Mouse (Mus musculus) stomach, postnatal 0 days (tissue): ENCODE results near the gene Hps3. TPM values are rescaled to one million over a fixed set of nuclear protein-coding genes. Genes with fewer than 3 reads are reported as not detected.
"Not testable (repeated sequence)": the region's sequence is repeated elsewhere in the genome, so short reads cannot be mapped to it uniquely, and the experiment has no call there.

Experiments
- ATAC-seq: fragments of 200-750 bp; cut with Nextera tagmentation; 2 replicates; pipeline ENCODE4 v1.8.0; 2017; ENCODE audit not compliant: low FRiP score, low TSS enrichment
- DNase-seq: peaks from one replicate; pipeline ENCODE4 v3.0.0-alpha.2; 2016; ENCODE audit warnings: low spot score
- H3K27ac ChIP-seq: fragments of 300-500 bp; sonication (generic); replicated peaks from 2 replicates; pipeline ENCODE4 v1.5.1; 2014; ENCODE audit warnings: mild to moderate bottlenecking, control low read depth
- H3K27me3 ChIP-seq: fragments of 300-500 bp; sonication (generic); 2 replicates; pipeline ENCODE4 v1.6.1; 2014; ENCODE audit warnings: low read length; ENCODE audit not compliant: control insufficient read depth, insufficient read depth
- H3K36me3 ChIP-seq: fragments of 300-500 bp; sonication (generic); 2 replicates; pipeline ENCODE4 v1.6.1; 2014; ENCODE audit warnings: low read length, mixed read lengths; ENCODE audit not compliant: control insufficient read depth, insufficient read depth
- H3K4me1 ChIP-seq: fragments of 300-500 bp; sonication (generic); replicated peaks from 2 replicates; pipeline ENCODE4 v1.6.1; 2014; ENCODE audit warnings: antibody characterized with exemption; ENCODE audit not compliant: control insufficient read depth, insufficient read depth
- H3K4me2 ChIP-seq: fragments of 300-500 bp; sonication (generic); replicated peaks from 2 replicates; pipeline ENCODE4 v1.6.1; 2014; ENCODE audit warnings: low read depth, mild to moderate bottlenecking, control low read depth, moderate library complexity
- H3K4me3 ChIP-seq: fragments of 300-500 bp; sonication (generic); 2 replicates; pipeline ENCODE4 v1.5.1; 2014; ENCODE audit warnings: low read depth, low read length, control low read depth
- H3K9ac ChIP-seq: fragments of 300-500 bp; sonication (generic); 2 replicates; pipeline ENCODE4 v1.6.1; 2014; ENCODE audit warnings: mild to moderate bottlenecking, low read length, control low read depth, mixed read lengths
- H3K9me3 ChIP-seq: fragments of 300-500 bp; sonication (generic); 2 replicates; pipeline ENCODE4 v1.6.1; 2016; ENCODE audit warnings: low read length; ENCODE audit not compliant: control insufficient read depth
- CTCF ChIP-seq: IDR thresholded peaks from 2 replicates; pipeline ENCODE4 v1.5.1; 2016; ENCODE audit warnings: antibody characterized with exemption, low read depth, mild to moderate bottlenecking, moderate library complexity
- EP300 ChIP-seq: optimal IDR thresholded peaks from 2 replicates; pipeline ENCODE3; 2016; ENCODE audit warnings: antibody characterized with exemption
- WGBS: fragments of 180-500 bp; shearing (Covaris S2); extraction: QIAGEN DNeasy Blood & Tissue Kit; methylation state at CpG from one replicate; pipeline ENCODE4 v1.1.7; 2014; 5-methylcytosine and 5-hydroxymethylcytosine counted together
- polyA plus RNA-seq: library from polyadenylated mRNA; unstranded; fragments of >200 nt; fragmentation: Nextera tagmentation; extraction: Ambion mirVana; gene quantifications from 2 replicates; pipeline ENCODE4 v1.2.1, GENCODE M21; 2015

The Hps3 gene
- 5.1 and 5.8 TPM in 2 replicates for polyA plus RNA-seq

GRCm38 (mm10) chr3:20034719-20035404, at the start of gene Hps3:
Gene Hps3 (minus strand): TSS chr3:20035315.
- no peaks in the 10 kb centered on the region for H3K9me3 ChIP-seq
- ATAC-seq (peak; percentile 99), DNase-seq (peak; percentile 88)
- TF ChIP-seq EP300 (no peak), CTCF (peak; percentile 24; the same call in 1 of the 2 replicates)
- no peaks in the 10 kb centered on the region for H3K4me1 ChIP-seq
- under 1% methylated on average over 47 of the region's 47 CpGs for WGBS
- H3K36me3 ChIP-seq = no peaks in the 10 kb centered on the region
- H3K4me2 ChIP-seq = peak within 1 kb of the TSS; percentile 67
- H3K4me3 ChIP-seq = peak within 1 kb of the TSS; percentile 76
- no peaks in the 10 kb centered on the region for H3K27me3 ChIP-seq
- peak within 1 kb of the TSS; percentile 80; the same call in 1 of the 2 replicates for H3K27ac ChIP-seq
- peak within 1 kb of the TSS; percentile 67 for H3K9ac ChIP-seq

- no peak overlapping the region for H3K27ac ChIP-seq
- no peak overlapping the region for H3K4me2 ChIP-seq
- no peak for TF ChIP-seq CTCF
- no peaks in the 10 kb centered on the region for H3K9me3 ChIP-seq
- H3K36me3 ChIP-seq = 0 out of 2 replicates have a peak, but pooled peaks cover 5% of the 10 kb centered on the region
- no peaks in the 10 kb centered on the region for H3K4me1 ChIP-seq
- no peak overlapping the region for H3K9ac ChIP-seq
- WGBS = 75% methylated on average over 3 of the region's 3 CpGs
- H3K4me3 ChIP-seq = no peak overlapping the region
- DNase-seq (no peak), ATAC-seq (no peak)
- H3K27me3 ChIP-seq = no peaks in the 10 kb centered on the region
Observed at GRCm38 (mm10) chr3:20082161-20082560, 47.0 kb upstream of the Hps3 start.

GRCm38 (mm10) chr3:20076145-20077053, 41.3 kb upstream of the Hps3 start:
- TF ChIP-seq CTCF (peak; percentile 60), EP300 (no peak)
- ATAC-seq = no peak
- no peaks in the 10 kb centered on the region for H3K27me3 ChIP-seq
- no peak overlapping the region for H3K9ac ChIP-seq
- H3K9me3 ChIP-seq = no peaks in the 10 kb centered on the region
- no peak for DNase-seq
- no peaks in the 10 kb centered on the region; the same call in 1 of the 2 replicates for H3K36me3 ChIP-seq
- no peak overlapping the region for H3K4me3 ChIP-seq
- no peak overlapping the region for H3K27ac ChIP-seq
- no peak overlapping the region for H3K4me2 ChIP-seq
- H3K4me1 ChIP-seq = no peaks in the 10 kb centered on the region
- 77% methylated on average over 11 of the region's 11 CpGs for WGBS

DNA sequence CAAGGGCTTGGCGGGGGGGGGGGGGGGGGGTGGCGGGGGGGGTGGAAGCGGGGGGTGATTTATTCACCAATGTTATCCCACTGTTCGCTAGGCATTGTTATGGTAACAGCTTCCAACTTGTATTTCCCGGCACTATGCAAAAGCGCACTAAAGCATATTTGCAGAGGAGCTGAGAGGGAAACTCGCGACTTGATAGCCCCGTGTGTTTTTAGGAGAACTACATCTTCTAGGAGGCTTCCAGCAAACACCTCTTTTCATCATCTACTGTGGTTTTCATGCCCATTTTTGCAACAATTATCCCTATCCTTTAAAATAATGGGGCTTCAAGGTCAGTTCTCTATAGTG, 23.1 kb upstream of the Hps3 start:
- TF ChIP-seq CTCF (no peak), EP300 (no peak)
- Histone ChIP-seq H3K27me3 (no peaks in the 10 kb centered on the region), H3K4me1 (no peaks in the 10 kb centered on the region), H3K36me3 (no peaks in the 10 kb centered on the region), H3K9me3 (no peaks in the 10 kb centered on the region), H3K9ac (peak overlapping the region; percentile 82), H3K27ac (no peak overlapping the region), H3K4me3 (peak overlapping the region; percentile 77), H3K4me2 (peak overlapping the region; percentile 65)
- 0% methylated on average over 7 of the region's 9 CpGs for WGBS
- ATAC-seq (no peak; the same call in 1 of the 2 replicates), DNase-seq (no peak)

DNA sequence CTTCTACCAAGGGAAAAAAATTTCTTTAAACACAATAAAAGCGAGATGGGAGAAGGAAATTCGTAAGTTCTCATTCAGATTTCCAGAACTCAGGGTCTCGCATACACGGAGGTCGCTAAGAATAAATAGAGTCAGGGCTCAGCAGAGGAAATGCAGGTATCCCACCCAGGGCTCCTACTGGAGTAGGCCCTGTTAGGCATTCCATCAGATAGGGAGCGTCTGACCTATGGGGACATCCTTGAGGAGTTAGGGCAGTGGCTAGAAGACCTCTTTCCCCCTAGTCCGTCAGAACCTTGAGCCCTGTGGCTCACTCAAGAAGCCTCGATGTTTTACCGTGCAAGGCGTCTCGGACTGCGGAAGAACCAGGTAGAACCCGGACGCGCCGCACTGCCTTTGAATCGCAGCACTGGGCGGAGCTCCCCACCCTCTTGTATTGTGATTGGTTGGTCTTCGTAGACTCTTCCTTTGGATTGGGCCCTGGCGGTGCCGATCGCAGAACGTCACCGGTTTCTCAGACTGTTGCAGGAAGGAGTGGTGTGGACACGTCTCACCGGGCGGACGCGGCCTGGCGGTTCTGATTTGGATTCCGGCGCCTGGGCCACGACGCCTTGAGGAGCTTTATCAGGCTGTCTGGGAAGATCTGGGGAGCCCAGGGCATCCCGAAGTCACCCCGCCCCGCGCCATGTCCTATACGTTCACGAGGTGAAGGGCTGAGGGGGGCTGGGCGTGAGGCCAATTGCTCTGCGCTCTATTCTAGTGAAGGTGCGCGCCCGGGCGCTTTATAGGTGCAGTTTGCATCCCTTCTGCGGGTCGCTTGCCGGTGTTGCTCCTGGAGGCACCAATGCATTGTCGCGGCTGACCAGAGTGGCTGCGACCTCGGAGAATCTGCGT, 22.4 kb upstream of the Hps3 start, which contains the start of gene Hltf:
TSS of gene Hltf (plus strand) at position 506 of the 891 bp plus-strand sequence.
- under 1% methylated on average over 53 of the region's 54 CpGs for WGBS
- TF ChIP-seq CTCF = no peak
- TF ChIP-seq EP300 = peak; percentile 71
- Histone ChIP-seq H3K9ac (peak within 1 kb of the TSS; percentile 82), H3K36me3 (no peaks in the 10 kb centered on the region), H3K4me2 (peak within 1 kb of the TSS; percentile 65), H3K9me3 (no peaks in the 10 kb centered on the region), H3K4me1 (no peaks in the 10 kb centered on the region), H3K4me3 (peak within 1 kb of the TSS; percentile 77), H3K27ac (peak within 1 kb of the TSS; percentile 82; the same call in 1 of the 2 replicates), H3K27me3 (no peaks in the 10 kb centered on the region)
- ATAC-seq (peak; percentile 100), DNase-seq (peak; percentile 94)

GRCm38 (mm10) chr3:20044736-20045135, 9.6 kb upstream of the Hps3 start:
- WGBS = 55% methylated on average over 3 of the region's 3 CpGs
- DNase-seq, H3K36me3 ChIP-seq, ATAC-seq, H3K27ac ChIP-seq, H3K4me1 ChIP-seq, H3K9ac ChIP-seq, H3K4me2 ChIP-seq, H3K4me3 ChIP-seq, H3K27me3 ChIP-seq, H3K9me3 ChIP-seq: not testable (repeated sequence)

DNA sequence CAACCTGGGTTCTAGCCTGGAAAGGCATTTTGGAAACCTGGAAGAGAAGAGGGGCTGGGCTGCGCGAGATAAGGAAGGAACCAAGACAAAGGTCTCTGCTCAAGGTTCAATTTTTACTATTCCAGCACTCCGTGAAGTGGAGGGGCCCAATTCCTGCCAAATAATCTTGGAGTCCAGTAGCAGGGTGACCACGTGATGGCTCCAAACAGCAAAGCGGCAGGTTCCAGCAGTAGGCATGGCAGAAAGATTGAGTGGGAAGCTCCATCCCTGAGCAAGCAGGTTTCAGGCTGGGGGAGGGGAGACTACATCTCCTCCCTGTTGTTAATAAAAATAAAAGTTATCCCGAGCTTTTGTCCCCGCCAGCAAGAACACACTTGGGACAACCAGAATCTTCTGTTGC, 6.3 kb upstream of the Hps3 start:
- H3K4me3 ChIP-seq, H3K36me3 ChIP-seq, H3K4me1 ChIP-seq, H3K9me3 ChIP-seq, H3K27ac ChIP-seq, DNase-seq, H3K4me2 ChIP-seq, ATAC-seq, H3K27me3 ChIP-seq, H3K9ac ChIP-seq: not testable (repeated sequence)
- WGBS = 91% methylated on average over 7 of the region's 7 CpGs
